Mouse (Mus musculus): ENCODE data around the gene Itga1.

Itga1 gene

GRCm38 (mm10) chr13:115099381-115099780 is 2.4 kb downstream of the Itga1 start:
- no peak for DNase-seq (ENCODE audit: low spot score)

DNA sequence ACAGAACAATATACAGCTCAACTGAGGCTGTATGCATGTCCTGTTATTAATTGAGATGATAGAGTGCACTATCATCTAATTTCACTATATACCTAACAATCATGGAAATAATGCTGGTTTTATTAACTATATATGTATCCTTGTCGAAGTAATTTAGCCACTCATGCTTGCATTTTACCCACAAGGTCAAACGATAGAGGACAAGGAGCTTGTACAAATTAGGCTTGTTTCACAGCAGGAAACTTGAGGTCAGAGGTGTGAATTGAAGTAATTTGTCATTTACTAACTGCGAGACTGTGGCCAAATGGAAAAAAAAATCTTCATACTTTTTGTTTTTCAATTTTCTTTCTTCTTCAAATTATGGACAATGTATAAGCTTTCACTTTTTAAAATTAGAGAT is 3.5 kb downstream of the Itga1 start:
- DNase-seq (ENCODE audit: low spot score) = no peak

DNA sequence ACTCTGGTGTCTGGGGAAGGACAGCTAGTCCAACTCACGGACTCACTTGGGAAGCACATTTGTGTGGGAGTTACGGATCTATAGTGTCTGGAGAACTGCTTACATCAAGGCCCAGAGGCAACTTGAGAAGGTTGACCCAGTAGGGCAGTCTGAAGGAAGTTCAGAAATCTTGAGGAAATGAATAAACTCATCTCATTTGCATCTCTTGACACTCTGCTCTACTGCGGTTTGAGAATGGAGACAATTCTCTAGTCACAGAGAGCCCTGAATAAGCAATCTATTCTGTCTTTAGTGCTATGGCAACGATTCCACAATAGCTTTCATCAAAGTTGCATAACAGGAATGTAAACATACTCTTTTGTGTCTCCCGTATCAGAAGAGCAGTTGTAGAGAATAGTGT is 4.8 kb downstream of the Itga1 start:
- DNase-seq (ENCODE audit: low spot score) = no peak

DNA sequence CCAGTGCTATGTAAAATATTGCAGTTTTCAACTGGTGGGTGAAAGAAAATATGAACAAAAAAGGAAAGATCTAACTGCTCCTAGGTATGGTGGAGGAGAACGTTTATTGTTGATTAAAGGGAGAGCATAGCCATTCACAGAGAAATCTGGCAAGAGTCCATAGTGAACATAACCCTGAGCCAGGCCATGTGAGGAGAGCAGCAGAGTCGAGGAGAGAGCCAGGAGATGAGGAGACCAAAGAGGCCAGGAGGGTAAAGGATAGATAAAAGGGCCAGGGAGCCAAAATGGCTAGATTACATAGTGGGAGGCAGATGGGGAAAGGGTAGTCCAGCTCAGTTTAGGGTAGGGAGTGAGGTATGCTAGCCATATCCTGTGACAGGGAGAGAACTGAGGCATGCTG is 5.5 kb downstream of the Itga1 start:
- no peak for DNase-seq (ENCODE audit: low spot score)

DNA sequence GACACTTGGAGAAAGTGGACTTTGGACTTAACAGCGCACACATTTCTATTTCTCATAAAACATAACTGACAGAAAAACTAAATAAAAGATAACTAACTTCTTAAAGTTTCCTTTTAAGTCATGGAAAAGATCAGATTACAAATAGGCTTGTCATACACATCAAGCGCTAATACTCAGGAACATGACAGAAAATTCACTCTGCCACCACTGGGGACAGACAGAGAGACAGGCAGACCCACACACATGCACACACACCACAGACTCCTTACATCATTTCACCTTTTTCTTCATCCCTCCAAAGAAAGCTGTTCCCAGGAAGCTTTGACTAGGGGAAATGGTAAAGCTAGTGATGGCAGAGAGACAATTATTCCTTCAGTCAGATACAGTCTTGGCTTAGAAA is 6.4 kb downstream of the Itga1 start:
- DNase-seq (ENCODE audit: low spot score) = no peak

DNA sequence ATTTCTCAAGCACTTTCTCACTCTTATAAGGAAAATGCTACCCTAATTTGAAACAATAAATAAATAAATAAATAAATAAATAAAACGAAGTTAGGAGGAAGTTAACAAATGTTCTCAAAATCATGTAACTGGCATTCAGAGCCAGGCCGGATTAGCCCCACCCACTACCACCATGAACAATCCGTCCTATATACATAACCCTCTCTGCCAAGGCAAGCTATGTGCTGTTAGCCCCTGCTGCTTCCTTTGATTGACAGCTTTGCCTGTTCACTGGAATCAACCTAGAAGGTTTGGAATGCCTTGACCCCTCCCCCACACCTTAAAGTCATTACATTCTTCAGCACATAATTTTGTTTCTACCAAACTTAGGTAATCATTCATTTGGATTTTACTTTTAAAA is 10.3 kb downstream of the Itga1 start:
- DNase-seq (ENCODE audit: low spot score) = no peak

- DNase-seq (ENCODE audit: low spot score) = no peak
Observed at GRCm38 (mm10) chr13:115090977-115091445, 10.8 kb downstream of the Itga1 start.

GRCm38 (mm10) chr13:115090069-115090976 is 11.4 kb downstream of the Itga1 start, which contains the start of gene Pelo:
Gene Pelo (minus strand): TSS chr13:115090186.
- peak; percentile 82 for DNase-seq (ENCODE audit: low spot score)

DNA sequence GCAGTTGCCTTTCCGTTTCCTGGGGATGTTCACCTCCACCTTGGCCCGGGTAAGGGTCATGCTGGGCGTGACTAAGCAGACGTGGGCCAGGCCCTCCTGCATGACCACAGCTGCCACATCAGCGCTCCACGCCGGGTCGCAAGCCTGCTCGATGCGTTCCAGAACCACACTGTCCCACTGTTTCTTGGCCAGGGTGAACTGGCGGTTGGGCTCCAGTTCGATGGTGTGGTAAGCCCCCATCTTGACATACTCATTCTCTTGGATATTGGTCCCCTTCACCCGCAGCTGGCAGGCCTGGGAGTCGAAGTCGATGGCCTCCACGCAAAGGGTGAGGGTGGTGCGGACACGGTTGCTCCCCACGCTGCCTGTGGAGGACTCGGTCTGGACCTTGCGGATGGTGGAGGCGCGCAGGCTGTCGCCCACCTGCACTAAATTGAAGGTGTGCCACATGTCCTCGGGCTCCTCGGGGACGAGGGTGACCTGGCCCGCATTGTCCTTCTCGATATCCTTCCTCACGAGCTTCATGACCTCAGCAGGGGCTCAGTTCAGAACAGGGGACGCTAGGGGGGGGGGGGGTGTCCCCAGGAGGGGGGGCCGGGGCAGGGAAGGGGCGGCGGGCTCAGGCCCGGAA is 12.3 kb downstream of the Itga1 start:
- no peak for DNase-seq (ENCODE audit: low spot score)

- DNase-seq (ENCODE audit: low spot score) = no peak
Observed at GRCm38 (mm10) chr13:115089020-115089394, 12.8 kb downstream of the Itga1 start.

GRCm38 (mm10) chr13:115085974-115086373 is 15.8 kb downstream of the Itga1 start:
- DNase-seq (ENCODE audit: low spot score) = no peak

- DNase-seq (ENCODE audit: low spot score) = no peak
Observed at GRCm38 (mm10) chr13:115082339-115082738, 19.4 kb downstream of the Itga1 start.

DNA sequence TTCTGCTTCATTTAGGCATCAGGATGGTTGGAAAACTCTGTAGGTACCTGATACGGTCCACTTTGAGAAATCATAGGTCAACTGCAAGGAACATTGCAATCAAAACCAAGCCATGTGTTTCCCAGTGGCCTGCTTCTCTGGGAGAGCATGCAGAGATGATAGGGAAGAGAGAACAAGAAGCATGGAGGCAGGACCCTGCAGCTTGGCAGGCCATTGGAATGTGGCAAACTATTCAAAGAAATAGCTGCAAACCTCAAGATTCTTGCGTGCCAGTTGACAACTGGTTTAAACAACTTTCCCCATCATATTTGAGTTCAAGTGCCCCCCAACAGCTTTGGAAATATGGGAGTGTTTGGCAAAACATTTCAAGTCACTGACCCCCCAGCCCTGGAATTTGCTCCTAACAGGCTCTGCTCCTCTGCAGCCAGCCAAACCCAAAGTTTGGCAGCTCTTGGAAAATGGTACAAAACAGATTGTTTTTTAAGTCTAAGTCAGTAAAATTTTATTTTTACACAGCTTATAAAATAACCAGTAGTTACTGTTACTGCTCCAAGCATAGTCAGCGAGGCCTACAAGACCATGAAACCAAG is 21.7 kb downstream of the Itga1 start:
- no peak for DNase-seq (ENCODE audit: low spot score)

- no peak for DNase-seq (ENCODE audit: low spot score)
Observed at GRCm38 (mm10) chr13:115078997-115079685, 22.6 kb downstream of the Itga1 start.

DNA sequence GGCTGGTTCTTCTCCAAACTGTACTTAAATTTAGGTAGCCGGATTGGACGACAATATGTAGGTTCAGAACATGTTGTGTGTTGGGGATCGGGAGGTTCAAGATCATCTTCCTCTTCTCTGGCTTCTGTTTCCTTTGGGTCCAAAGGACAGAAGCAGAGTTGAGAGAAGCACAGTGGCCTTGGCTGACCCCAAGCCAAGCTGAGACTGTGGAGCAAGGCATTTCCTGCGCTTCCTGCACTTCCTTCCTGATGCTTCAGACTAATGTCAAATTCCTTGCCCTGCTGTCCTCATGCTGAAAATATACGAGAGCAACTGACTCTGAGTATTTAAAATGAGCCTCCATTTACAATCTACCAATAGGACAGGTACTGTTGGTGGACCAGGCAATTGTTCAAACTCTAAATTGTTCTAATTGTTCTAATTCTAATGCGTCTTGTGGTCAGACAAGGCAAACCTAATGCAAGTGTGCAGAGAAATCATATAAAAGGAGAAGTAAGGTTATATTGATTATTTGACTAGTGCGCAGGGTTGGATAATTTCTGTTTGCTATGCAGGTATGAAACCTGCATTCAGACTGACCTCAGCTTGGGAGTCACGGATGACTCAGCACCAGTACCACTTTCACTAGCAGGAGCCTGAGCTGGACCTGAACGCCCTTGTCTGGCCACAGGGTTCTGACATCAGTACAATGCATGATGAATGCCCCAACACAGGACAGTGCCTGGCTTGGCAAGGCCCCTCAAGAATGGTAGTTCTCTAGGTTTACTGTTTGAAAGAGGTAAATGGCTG is 24.2 kb downstream of the Itga1 start:
- DNase-seq (ENCODE audit: low spot score) = no peak

DNA sequence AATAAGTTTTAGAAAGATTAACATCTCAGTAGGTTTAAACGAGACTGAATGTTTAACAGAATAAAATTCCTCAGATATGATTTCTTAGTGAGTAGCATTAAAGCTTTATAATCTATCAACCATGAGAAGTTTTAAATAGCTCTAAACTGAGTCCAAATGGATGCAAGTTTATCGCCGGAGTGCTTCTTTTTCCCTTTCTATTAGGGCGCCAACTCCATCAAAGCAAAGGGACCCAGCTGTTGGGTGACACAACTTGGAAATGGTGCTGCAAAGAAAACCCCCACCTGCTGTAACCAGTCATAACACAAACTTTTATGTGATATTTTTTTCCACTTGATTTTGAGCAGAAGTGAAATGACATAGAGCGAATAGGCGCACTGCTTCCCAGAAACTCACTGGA is 29.4 kb downstream of the Itga1 start:
- DNase-seq (ENCODE audit: low spot score) = no peak

DNA sequence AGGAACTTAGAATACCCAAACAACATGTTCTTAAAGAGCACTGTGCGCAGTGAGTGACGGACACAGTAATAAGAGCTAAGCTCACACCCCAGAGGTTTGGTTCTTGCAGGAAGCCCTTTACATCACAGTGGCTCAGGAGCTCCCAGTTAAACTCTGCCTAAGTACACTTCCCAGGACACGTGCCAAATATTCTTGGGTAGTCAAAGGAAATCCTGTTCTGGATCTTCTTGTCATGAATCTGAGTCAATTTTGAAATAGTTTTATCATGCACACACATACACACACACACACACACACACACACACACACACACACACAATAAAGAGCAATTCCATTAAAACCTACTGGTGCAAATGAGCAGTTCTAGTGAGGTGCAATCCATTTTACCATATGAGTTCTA is 30.3 kb downstream of the Itga1 start:
- DNase-seq (ENCODE audit: low spot score) = no peak

GRCm38 (mm10) chr13:115067968-115068330 is 33.8 kb downstream of the Itga1 start:
- no peak for DNase-seq (ENCODE audit: low spot score)

- no peak for DNase-seq (ENCODE audit: low spot score)
Observed at GRCm38 (mm10) chr13:115067324-115067967, 34.3 kb downstream of the Itga1 start.

- DNase-seq (ENCODE audit: low spot score) = no peak
Observed at GRCm38 (mm10) chr13:115057555-115057954, 44.2 kb downstream of the Itga1 start.

GRCm38 (mm10) chr13:115054783-115055182 is 47.0 kb downstream of the Itga1 start:
- no peak for DNase-seq (ENCODE audit: low spot score)

Measured in urinary bladder, postnatal 10 days (tissue).